Comparison of ENCODE assay signal across 17 mouse cellular contexts in genomic region chr17:5755489-5755888, GRCm38 (mm10).
"Had no signal": no experiment of that assay in that cellular context is flagged by ENCODE, and none has a peak within 500 bp of the region (broad histone marks: within the 10 kb centered on the region; RNA-seq: fewer than 3 reads in every experiment).

No protein-coding gene starts in this region.

- H3K36me3 ChIP-seq: midbrain, embryonic 10.5 days; midbrain, embryonic 12.5 days; neural tube, embryonic 13.5 days; neural tube, embryonic 15.5 days had no signal

- DNase-seq: lung, adult 18-20 months; lung, embryonic 14.5 days; lung, postnatal 10 days; lung, postnatal 4 days; midbrain, embryonic 14.5 days; retina, postnatal 1 day; right cerebral cortex, adult 18-20 months; right cerebral cortex, postnatal 25 days; right cerebral cortex, postnatal 4 days; spleen, adult 18-20 months; thymus, adult 18-20 months had no signal

- H3K27me3 ChIP-seq: neural tube, embryonic 15.5 days had no signal

- H3K27ac ChIP-seq: midbrain, embryonic 10.5 days; midbrain, embryonic 12.5 days; neural tube, embryonic 13.5 days; neural tube, embryonic 15.5 days had no signal

- H3K9me3 ChIP-seq: midbrain, embryonic 10.5 days; midbrain, embryonic 12.5 days; neural tube, embryonic 13.5 days; neural tube, embryonic 15.5 days had no signal

- ATAC-seq: midbrain, embryonic 16.5 days had no signal

- H3K4me3 ChIP-seq: midbrain, embryonic 10.5 days; midbrain, embryonic 12.5 days; myocyte; neural tube, embryonic 13.5 days; neural tube, embryonic 15.5 days had no signal

- H3K9ac ChIP-seq: lung, embryonic 14.5 days; midbrain, embryonic 12.5 days; neural tube, embryonic 13.5 days; neural tube, embryonic 15.5 days had no signal

- H3K4me2 ChIP-seq: lung, embryonic 14.5 days; midbrain, embryonic 12.5 days; neural tube, embryonic 13.5 days; neural tube, embryonic 15.5 days had no signal
